Mouse (Mus musculus): ENCODE measurements around the gene Txnl4b. TPM values are rescaled to one million over a fixed set of nuclear protein-coding genes. Genes with fewer than 3 reads are reported as not detected.

The Txnl4b gene
- polyA plus RNA-seq, 1 experiment from 2014 or later, result 29.4 TPM

- no peak overlapping the region for H3K27ac ChIP-seq (ENCODE audit: low read depth, low read length)
- H3K4me2 ChIP-seq (ENCODE audit: low read length), result no peak overlapping the region
- peaks cover 16% of the 10 kb centered on the region for H3K4me1 ChIP-seq (ENCODE audit: control insufficient read depth, insufficient read depth, low read depth, low read length)
- WGBS, result 80% methylated on average over 2 of the region's 2 CpGs
- H3K36me3 ChIP-seq (ENCODE audit: control insufficient read depth, insufficient read depth, low read length), result peaks cover 35% of the 10 kb centered on the region
- no peak overlapping the region for H3K9ac ChIP-seq (ENCODE audit: low read depth, low read length)
- H3K27me3 ChIP-seq (replicated peaks; ENCODE audit: control insufficient read depth, insufficient read depth, low read length), result no peaks in the 10 kb centered on the region
- no peak for ATAC-seq
- H3K9me3 ChIP-seq (ENCODE audit: control insufficient read depth, low read length), result no peaks in the 10 kb centered on the region
- H3K4me3 ChIP-seq (ENCODE audit: low read length), result no peak overlapping the region
Observed at GRCm38 (mm10) chr8:109563881-109564280, 1.8 kb upstream of the Txnl4b start.

DNA sequence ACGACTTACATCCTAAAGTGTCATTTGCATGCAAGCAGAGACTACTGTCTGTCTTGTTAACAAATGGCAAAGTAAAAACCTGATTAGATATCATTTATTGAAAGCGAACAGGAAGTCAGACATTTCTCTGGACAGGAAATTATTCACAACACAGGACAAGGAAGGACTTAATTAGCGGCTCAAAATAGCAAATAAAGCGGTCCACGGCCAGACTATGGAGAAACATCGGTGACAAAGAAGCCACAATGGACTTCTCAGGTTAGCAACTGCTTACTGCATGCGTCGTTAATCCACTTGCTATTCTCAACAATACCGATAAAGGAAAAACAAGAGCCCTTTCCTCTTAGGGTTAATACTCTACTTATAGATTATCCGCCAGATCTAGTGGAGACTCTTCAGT lies 926 bp upstream of the Txnl4b start:
- peaks cover 29% of the 10 kb centered on the region for H3K36me3 ChIP-seq (ENCODE audit: control insufficient read depth, insufficient read depth, low read length)
- peak overlapping the region; percentile 93 for H3K4me3 ChIP-seq (ENCODE audit: low read length)
- no peaks in the 10 kb centered on the region for H3K27me3 ChIP-seq (replicated peaks; ENCODE audit: control insufficient read depth, insufficient read depth, low read length)
- no peak for ATAC-seq
- H3K4me1 ChIP-seq (ENCODE audit: control insufficient read depth, insufficient read depth, low read depth, low read length), result peaks cover 16% of the 10 kb centered on the region
- WGBS, result 7% methylated on average over 10 of the region's 10 CpGs
- peak overlapping the region; percentile 91; the same call in 1 of the 2 replicates for H3K27ac ChIP-seq (ENCODE audit: low read depth, low read length)
- peak overlapping the region; percentile 75 for H3K4me2 ChIP-seq (ENCODE audit: low read length)
- no peaks in the 10 kb centered on the region for H3K9me3 ChIP-seq (ENCODE audit: control insufficient read depth, low read length)
- peak overlapping the region; percentile 95 for H3K9ac ChIP-seq (ENCODE audit: low read depth, low read length)

DNA sequence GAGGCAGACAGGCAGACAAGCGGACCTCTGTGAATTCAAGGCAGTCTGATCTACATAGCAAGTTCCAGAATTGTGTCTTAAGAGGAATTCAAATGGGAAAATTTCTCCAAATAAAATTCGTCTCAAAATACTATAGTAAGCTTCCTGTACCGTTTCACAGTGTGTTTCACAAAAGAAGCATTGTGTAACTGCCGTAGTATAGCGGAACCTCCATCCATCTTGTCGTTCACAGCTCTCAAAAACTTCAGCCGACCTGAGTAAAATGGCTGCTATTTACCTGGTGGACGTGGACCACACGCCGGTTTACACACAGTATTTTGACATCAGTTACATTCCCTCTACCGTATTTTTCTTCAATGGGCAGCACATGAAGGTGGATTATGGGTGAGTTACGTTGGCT lies 5.4 kb downstream of the Txnl4b start:
- no peak overlapping the region for H3K4me3 ChIP-seq (ENCODE audit: low read length)
- no peak overlapping the region for H3K27ac ChIP-seq (ENCODE audit: low read depth, low read length)
- H3K4me2 ChIP-seq (ENCODE audit: low read length), result no peak overlapping the region
- H3K9ac ChIP-seq (ENCODE audit: low read depth, low read length), result no peak overlapping the region
- H3K27me3 ChIP-seq (replicated peaks; ENCODE audit: control insufficient read depth, insufficient read depth, low read length), result no peaks in the 10 kb centered on the region
- WGBS, result 89% methylated on average over 12 of the region's 12 CpGs
- peaks cover 8% of the 10 kb centered on the region; the same call in 1 of the 2 replicates for H3K36me3 ChIP-seq (ENCODE audit: control insufficient read depth, insufficient read depth, low read length)
- H3K4me1 ChIP-seq (ENCODE audit: control insufficient read depth, insufficient read depth, low read depth, low read length), result peaks cover 9% of the 10 kb centered on the region
- no peak for ATAC-seq
- no peaks in the 10 kb centered on the region for H3K9me3 ChIP-seq (ENCODE audit: control insufficient read depth, low read length)

DNA sequence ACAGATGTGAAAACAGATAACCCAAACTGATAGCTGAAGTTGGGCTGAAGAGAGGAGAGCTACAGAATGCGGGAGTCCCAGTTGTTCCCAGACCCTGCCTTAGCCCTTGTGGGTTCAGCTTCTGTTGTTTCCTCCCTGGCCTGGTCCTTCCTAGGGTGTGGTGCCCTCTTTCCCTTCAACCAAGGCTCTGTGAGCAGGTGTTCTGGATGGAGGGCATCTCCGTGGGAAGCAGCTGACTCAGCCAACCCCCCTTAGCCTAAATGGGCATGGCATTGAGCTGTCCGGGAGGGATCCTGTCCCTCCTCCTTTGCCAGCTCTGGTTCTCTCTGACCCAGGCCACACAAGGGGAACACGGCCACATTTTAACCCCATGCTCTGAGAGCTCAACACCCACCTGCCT lies 10.6 kb downstream of the Txnl4b start:
- WGBS, result 86% methylated on average over 4 of the region's 4 CpGs
- H3K4me3 ChIP-seq (ENCODE audit: low read length), result no peak overlapping the region
- H3K27me3 ChIP-seq (replicated peaks; ENCODE audit: control insufficient read depth, insufficient read depth, low read length), result no peaks in the 10 kb centered on the region
- H3K4me1 ChIP-seq (ENCODE audit: control insufficient read depth, insufficient read depth, low read depth, low read length), result no peaks in the 10 kb centered on the region
- ATAC-seq, result no peak
- H3K36me3 ChIP-seq (ENCODE audit: control insufficient read depth, insufficient read depth, low read length), result peaks cover 3% of the 10 kb centered on the region; the same call in 1 of the 2 replicates
- H3K4me2 ChIP-seq (ENCODE audit: low read length), result no peak overlapping the region
- H3K9ac ChIP-seq (ENCODE audit: low read depth, low read length), result no peak overlapping the region
- H3K27ac ChIP-seq (ENCODE audit: low read depth, low read length), result no peak overlapping the region
- H3K9me3 ChIP-seq (ENCODE audit: control insufficient read depth, low read length), result no peaks in the 10 kb centered on the region

DNA sequence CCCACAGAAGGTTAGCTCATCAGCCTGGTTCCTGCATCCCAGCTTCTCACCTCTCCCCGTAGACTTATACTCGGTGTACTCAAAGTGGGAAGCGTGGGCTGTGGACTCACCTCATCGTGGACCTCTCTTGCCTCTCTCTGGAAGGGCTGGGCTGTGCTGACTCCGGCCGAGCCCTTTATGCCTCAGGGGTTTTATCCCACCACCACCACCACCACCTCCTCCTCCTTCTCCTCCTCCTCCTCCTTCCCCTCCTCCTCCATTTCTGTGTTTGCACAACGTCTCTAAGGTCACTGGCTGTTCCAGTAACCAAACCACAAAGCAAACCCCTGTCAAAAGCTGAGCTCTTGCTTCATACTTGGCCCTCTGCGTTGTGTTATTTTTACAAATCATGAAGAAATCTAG lies 13.2 kb downstream of the Txnl4b start, which contains the start of gene Hp:
TSS of gene Hp (minus strand) at position 273 of the 402 bp plus-strand sequence.
- Histone ChIP-seq H3K4me3 (ENCODE audit: low read length) (no peak within 1 kb of the TSS), H3K4me1 (ENCODE audit: control insufficient read depth, insufficient read depth, low read depth, low read length) (no peaks in the 10 kb centered on the region), H3K9ac (ENCODE audit: low read depth, low read length) (no peak within 1 kb of the TSS), H3K36me3 (ENCODE audit: control insufficient read depth, insufficient read depth, low read length) (no peaks in the 10 kb centered on the region), H3K27me3 (replicated peaks; ENCODE audit: control insufficient read depth, insufficient read depth, low read length) (no peaks in the 10 kb centered on the region), H3K27ac (ENCODE audit: low read depth, low read length) (no peak within 1 kb of the TSS), H3K4me2 (ENCODE audit: low read length) (no peak within 1 kb of the TSS), H3K9me3 (ENCODE audit: control insufficient read depth, low read length) (no peaks in the 10 kb centered on the region; the same call in 1 of the 2 replicates)
- no peak for ATAC-seq
- 86% methylated on average over 8 of the region's 8 CpGs for WGBS

- ATAC-seq, result no peak
- no peak overlapping the region for H3K27ac ChIP-seq (ENCODE audit: low read depth, low read length)
- no peak overlapping the region for H3K4me2 ChIP-seq (ENCODE audit: low read length)
- no peak overlapping the region for H3K4me3 ChIP-seq (ENCODE audit: low read length)
- no peaks in the 10 kb centered on the region for H3K27me3 ChIP-seq (replicated peaks; ENCODE audit: control insufficient read depth, insufficient read depth, low read length)
- no peaks in the 10 kb centered on the region for H3K4me1 ChIP-seq (ENCODE audit: control insufficient read depth, insufficient read depth, low read depth, low read length)
- no peaks in the 10 kb centered on the region for H3K36me3 ChIP-seq (ENCODE audit: control insufficient read depth, insufficient read depth, low read length)
- no peak overlapping the region for H3K9ac ChIP-seq (ENCODE audit: low read depth, low read length)
- no peaks in the 10 kb centered on the region; the same call in 1 of the 2 replicates for H3K9me3 ChIP-seq (ENCODE audit: control insufficient read depth, low read length)
- 86% methylated on average over 4 of the region's 4 CpGs for WGBS
Observed at GRCm38 (mm10) chr8:109584293-109584692, 18.6 kb downstream of the Txnl4b start.

DNA sequence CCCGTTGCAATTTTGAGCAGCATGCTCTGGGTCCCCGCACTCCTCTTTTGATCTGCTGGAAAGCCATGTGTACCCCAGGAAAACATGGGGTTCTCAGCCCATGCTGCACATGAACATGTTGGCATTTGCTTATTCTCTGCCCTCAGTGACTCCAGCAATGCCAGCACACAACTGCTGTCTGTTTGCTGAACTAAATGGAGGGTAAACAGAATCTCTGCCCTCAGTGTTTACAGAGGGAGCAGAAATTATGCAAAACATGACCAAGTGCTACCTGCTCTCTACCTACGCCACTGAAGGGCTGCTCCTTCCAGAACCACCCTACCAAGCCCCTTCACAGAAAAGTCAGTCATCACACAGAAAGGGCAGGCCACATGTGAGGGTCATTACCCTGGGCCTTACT lies 19.1 kb downstream of the Txnl4b start:
- Histone ChIP-seq H3K4me3 (ENCODE audit: low read length) (no peak overlapping the region), H3K4me1 (ENCODE audit: control insufficient read depth, insufficient read depth, low read depth, low read length) (no peaks in the 10 kb centered on the region), H3K9me3 (ENCODE audit: control insufficient read depth, low read length) (no peaks in the 10 kb centered on the region; the same call in 1 of the 2 replicates), H3K27me3 (replicated peaks; ENCODE audit: control insufficient read depth, insufficient read depth, low read length) (no peaks in the 10 kb centered on the region), H3K4me2 (ENCODE audit: low read length) (no peak overlapping the region), H3K36me3 (ENCODE audit: control insufficient read depth, insufficient read depth, low read length) (no peaks in the 10 kb centered on the region), H3K9ac (ENCODE audit: low read depth, low read length) (no peak overlapping the region), H3K27ac (ENCODE audit: low read depth, low read length) (no peak overlapping the region)
- WGBS, result 90% methylated on average over 3 of the region's 3 CpGs
- no peak for ATAC-seq

- Histone ChIP-seq H3K27me3 (replicated peaks; ENCODE audit: control insufficient read depth, insufficient read depth, low read length) (no peaks in the 10 kb centered on the region), H3K4me3 (ENCODE audit: low read length) (no peak overlapping the region), H3K9me3 (ENCODE audit: control insufficient read depth, low read length) (no peaks in the 10 kb centered on the region; the same call in 1 of the 2 replicates), H3K9ac (ENCODE audit: low read depth, low read length) (no peak overlapping the region), H3K36me3 (ENCODE audit: control insufficient read depth, insufficient read depth, low read length) (no peaks in the 10 kb centered on the region), H3K4me2 (ENCODE audit: low read length) (no peak overlapping the region), H3K27ac (ENCODE audit: low read depth, low read length) (no peak overlapping the region), H3K4me1 (ENCODE audit: control insufficient read depth, insufficient read depth, low read depth, low read length) (no peaks in the 10 kb centered on the region)
- ATAC-seq, result no peak
Observed at GRCm38 (mm10) chr8:109585652-109586051, 20.0 kb downstream of the Txnl4b start.

DNA sequence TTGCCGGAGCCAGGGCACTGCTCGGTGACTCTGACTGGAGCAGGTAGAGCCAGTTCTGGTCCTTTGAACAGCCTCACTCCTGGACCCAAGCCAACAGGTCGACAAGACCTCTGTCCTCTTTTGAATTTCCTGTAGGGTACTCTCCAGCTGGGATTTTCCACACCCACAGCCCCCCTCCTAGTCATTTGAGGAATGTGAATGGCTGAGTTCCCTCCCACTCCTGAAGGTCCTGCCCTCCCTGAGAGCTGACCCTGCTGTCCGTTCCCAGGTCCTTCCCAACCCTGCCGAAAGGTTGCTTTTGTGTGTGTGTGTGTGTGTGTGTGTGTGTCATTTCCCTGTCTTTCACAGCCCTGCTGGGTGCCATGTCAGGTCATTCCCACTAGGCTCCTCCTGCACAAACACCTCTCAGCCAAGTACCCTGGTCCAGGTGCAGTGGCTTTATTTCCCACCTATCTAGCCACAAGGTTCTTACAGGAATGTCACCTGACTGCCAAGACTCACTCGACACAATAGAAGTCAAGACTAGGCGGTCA lies 21.3 kb downstream of the Txnl4b start:
- no peak overlapping the region for H3K4me3 ChIP-seq (ENCODE audit: low read length)
- H3K4me2 ChIP-seq (ENCODE audit: low read length), result no peak overlapping the region
- no peak overlapping the region for H3K9ac ChIP-seq (ENCODE audit: low read depth, low read length)
- no peaks in the 10 kb centered on the region for H3K27me3 ChIP-seq (replicated peaks; ENCODE audit: control insufficient read depth, insufficient read depth, low read length)
- H3K27ac ChIP-seq (ENCODE audit: low read depth, low read length), result no peak overlapping the region
- no peak for ATAC-seq
- no peaks in the 10 kb centered on the region for H3K4me1 ChIP-seq (ENCODE audit: control insufficient read depth, insufficient read depth, low read depth, low read length)
- no peaks in the 10 kb centered on the region; the same call in 1 of the 2 replicates for H3K36me3 ChIP-seq (ENCODE audit: control insufficient read depth, insufficient read depth, low read length)
- H3K9me3 ChIP-seq (ENCODE audit: control insufficient read depth, low read length), result no peaks in the 10 kb centered on the region; the same call in 1 of the 2 replicates
- WGBS, result 71% methylated on average over 7 of the region's 7 CpGs

All from hindbrain, embryonic 16.5 days (tissue).